Mouse (Mus musculus): Measurements from ENCODE around the gene Lamc1.

Lamc1 gene

DNA sequence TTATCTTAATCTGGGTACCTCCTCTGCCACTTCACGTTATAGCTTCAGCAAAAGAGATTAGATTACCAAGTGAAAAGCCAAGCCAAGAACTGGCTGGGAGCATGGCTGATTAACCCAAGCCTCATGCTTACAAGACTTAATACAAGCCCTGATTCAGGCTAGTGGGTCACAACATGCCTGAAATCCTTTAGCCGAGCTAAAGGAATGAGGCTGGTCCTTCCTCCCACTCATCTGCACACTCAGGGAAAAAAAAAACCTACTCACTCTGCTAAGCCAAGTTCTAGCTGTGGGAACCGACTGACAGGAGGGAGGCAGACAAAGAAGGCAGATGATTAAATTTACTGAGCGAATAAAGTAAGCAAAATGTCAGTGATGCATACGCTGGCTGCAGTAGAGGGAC lies 65.7 kb downstream of the Lamc1 start:
- in situ Hi-C loops (cut with MboI, MseI), result no loop called here

DNA sequence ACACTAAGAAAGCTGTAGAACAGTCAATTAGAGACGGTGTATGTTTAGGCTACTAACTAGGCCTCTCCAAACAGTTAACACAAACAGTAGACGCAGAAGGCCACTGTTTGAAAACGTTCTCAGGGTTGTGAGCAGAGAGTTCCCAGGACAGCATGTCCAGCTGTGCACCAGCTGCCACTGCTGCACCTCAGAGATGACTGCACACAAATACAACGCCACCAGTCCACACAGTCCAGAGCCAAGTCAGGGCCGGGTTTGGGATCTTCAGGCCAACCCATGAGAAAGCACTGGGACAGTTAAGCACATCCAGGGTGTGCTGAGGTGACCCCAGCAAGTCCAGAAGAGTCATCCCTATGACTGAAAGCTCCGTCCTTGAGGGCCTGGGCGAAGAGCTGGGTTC lies 67.0 kb downstream of the Lamc1 start:
- in situ Hi-C loops (cut with MboI, MseI), result no loop called here

DNA sequence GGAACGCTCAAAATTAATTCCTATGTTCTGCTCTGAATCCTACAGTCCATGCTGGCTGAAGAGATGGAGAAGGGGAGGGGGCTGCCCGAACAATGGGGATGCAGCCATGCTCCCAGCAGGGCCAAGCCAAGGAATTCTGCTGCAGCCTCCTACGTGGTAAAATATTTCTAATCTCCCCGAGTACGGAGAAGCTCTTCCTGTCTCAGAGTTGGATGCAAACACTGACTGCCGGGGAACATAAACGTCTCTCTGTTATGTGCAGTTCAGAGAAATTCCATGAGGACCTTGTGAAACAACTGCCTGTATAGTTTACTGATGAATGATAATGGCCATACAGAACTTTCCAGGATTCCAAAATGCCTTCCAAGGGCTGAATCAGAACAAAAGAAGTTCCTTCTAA lies 67.5 kb downstream of the Lamc1 start:
- in situ Hi-C loops (cut with MboI, MseI), result no loop called here

DNA sequence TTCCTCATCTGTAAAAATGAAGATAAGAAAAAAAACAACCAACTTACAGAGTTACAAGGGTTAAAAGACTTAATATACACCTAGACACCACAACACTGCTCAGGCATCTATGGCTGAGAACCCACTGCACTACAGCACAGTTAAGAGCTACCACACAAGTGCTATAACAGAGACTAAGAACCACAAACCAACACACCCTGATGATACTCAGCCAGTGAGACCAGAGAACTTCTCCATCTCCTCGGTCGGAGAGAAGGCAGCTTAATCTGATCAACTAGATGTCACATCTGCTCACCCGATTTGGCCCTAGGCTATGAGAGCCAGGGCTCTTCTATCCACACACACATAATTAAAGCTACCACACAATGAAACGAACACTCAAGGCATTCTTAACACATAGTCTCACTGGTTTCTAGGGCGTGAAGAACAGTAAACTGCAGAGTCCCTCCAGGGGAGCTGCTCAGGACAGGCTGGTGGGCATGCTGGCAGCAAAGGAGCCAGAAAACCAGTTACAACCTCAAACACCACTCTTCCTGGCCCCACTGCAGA lies 72.8 kb downstream of the Lamc1 start:
- in situ Hi-C loops (cut with MboI, MseI), result no loop called here

DNA sequence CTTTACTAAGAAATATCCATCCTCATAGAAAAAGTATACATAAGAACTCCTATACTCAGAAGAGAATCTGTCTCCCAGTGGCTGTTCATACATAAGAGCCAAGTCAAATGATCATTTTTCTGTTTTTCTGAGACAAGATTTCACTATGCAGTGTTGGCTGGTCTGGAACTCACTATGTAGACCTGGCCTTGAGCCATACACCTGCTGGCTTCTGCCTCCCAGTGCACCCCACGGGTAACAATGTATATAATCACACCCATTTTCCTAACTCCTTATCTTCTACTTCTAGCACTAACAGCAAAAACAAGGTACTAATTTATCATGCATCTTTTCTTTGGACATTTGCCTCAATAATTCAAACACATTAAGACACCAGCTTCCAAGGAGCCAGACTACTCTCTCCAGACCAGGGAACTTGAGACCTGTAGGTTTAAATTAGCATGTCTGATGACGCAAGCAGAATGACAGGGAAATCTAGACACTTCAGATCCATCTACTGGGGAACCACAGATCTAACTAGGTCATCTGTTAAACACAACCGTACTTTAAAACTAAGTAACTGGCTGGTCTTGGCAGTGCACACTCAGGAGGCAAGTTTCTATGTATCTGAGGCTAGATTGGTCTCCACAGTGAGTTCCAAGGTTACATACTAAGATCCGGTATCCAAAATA lies 79.9 kb downstream of the Lamc1 start:
- in situ Hi-C loops (cut with MboI, MseI), result no loop called here

DNA sequence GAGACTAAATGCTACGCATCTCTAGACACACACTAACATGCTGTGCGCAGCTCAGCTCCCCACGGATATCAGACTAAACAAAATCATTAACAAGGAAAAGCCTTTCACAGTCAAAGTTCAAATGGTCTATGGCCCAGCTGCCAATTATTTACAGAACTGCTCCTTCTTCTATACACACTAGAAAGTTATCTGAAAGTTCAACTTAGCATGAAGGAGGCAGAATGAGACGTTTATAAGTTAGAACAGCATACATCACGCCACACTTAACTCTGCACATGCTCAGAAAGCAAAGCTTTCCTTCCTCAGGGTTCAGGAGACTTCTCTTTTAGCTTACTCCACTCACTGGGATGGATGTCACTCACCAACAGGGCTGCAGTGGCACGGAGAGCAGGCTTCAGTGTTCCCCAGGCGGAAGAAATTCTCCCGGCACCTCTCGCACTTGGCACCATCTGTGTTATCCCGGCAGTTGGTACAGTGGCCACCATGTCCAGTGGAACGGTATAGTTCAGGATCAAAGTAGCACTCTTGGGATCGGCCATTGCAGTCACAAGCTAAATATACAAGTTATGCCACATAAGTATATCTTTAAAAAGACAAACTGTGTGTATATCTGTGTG lies 80.9 kb downstream of the Lamc1 start:
- in situ Hi-C loops (cut with MboI, MseI), result no loop called here

DNA sequence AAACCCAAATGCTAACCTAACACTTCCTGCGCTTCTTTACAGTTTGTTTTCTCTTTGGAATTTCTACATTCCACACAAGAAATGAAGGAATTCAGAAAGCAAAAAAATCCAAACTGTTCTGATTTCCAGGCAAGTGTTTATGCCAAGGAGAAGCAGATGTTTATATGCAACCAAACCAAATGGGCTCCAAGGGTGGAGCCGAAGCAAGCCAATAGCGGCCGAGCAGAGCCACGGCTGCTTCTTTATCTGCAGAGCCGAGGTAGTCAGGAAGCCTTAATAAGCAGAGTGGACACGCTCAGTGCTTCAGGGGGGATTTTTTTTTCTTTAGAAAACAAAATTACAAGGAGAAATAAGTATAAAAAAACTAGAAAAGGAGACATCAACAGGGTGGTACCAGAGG lies 91.2 kb downstream of the Lamc1 start:
- in situ Hi-C loops (cut with MboI, MseI), result no loop called here

DNA sequence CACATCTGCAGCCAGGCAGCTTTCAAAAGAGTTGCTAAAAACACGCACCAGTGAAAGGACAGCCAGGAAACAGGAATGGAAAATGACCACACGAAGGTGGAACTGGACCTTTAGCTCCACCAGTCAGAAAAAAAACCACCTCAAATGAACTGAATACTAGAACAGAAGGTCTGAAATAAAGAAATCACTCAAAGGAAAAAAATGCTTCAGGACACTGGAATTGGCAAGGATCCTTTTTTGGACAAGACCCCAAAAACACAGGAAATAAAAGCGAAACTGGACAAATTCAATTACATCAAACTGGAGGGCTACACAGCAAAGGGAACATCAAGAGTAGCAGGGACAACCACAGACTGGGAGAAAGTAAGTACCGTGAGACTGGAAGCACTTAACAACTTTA lies 97.0 kb downstream of the Lamc1 start:
- in situ Hi-C loops (cut with MboI, MseI), result no loop called here

DNA sequence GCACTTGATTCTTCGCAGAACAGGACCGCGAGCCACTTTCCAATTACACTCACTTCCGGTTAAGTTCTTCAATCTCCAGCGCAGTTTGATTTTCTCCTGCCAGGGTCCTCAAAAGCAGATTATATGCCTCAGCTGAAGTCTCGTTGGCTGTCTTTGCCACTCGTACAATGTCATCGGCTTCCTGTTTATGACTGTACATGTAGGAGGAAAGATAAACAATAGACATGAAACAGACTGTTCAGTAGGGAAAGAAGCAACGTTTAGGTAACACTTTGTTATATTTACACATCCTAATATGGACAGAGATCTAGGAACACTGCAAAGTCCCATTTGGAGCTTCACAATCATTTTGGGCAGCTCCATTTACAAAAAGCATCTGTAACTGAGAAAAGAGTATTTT lies 100.9 kb downstream of the Lamc1 start:
- in situ Hi-C loops (cut with MboI, MseI), result no loop called here

DNA sequence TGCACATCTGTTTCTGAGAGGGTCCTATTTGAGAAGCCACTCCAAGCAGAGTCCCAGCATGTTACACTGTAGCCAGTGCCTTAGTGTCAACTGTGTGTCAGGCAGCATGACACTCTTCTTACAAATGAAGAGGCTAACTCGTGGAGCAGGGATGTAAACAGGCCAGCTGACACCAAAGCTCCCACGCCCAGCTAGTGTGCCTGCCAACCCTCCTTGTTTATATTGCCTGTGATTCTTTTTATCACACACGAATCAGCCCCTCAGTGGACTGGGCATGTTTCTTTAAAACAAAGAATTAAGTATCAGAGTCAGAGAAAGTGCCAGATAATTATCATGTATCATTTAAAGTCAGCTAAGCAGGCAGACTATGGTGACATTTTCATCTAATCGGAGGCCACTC lies 104.7 kb downstream of the Lamc1 start:
- in situ Hi-C loops (cut with MboI, MseI), result no loop called here

DNA sequence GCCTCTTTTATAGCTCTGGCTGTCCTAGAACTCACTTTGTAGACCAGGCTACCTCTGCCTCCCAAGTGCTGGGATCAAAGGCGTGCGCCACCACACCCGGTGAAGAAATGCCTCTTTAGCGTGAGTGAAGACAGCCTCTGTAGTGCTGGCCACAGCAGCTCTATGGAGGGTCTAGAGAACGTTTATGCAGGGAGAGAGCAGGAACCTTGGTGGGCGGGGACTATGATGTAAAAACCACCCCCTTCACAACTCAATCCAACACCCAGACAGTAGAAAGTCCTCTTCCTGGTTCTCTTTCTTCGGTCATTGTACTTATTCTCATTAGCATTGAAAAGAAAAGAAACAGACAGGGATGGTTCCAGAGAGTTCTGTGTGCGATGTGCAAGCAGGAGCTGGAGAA lies 105.5 kb downstream of the Lamc1 start:
- in situ Hi-C loops (cut with MboI, MseI), result no loop called here

DNA sequence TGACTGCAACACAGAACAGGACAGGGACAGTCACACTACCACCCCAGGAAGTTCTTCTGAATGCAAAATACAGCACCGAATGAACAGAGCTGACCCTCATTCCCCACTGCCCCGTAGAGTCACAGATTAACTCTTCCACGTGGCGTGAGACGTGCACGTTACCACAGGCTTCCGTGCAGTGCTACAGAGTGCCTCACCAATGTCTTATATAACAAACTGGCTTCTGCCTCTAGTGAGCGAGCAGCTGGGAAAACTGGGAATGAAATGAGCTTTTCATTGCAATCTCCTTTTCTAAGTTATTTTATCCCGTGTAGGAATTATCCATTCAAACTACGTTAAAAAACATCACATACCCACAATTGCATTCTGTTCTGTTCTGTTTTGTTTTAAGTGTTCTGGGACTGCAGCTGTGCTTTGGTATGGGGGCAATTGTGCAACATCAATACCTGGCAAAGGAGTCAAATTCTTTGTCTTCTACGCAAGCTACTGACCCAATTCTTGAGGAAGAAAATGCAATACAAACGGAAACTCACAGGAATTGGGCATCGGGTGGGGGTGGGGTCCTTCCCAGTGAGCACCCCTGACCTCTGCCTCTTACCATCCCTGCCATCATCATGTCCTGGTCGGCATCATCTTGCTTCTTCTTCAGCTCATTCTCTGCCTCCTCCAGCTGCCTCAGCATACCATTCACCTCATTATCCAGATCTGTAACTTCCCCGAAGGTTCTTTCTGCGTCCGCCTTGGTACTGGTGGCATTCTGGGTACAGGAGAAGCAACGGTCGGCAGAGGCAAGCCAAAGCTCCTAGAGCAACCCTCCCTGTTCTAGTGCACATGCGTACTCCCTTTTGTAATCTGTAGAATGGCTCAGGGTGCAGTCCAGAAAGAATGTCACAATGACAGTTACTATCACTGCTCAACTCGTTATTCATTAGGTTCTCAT lies 106.5 kb downstream of the Lamc1 start:
- in situ Hi-C loops (cut with MboI, MseI), result no loop called here

DNA sequence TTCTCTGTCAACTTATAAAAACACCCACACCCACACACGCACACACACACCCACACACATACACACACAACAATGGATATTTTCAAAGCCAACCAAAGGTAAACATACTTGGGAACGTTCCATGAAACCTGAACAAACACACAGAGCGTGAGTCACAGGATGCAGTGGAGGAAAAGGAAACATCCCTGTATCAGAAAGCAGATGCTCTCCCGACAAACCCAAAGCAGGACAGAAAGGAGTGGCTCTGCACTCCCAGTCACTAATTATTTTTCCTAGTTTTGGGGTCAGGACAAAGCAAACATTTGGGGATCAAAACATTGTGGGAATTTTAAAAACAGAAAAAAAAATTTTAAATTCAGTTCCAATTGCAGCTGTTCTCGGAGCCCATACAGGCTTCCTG lies 108.3 kb downstream of the Lamc1 start:
- in situ Hi-C loops (cut with MboI, MseI), result no loop called here

DNA sequence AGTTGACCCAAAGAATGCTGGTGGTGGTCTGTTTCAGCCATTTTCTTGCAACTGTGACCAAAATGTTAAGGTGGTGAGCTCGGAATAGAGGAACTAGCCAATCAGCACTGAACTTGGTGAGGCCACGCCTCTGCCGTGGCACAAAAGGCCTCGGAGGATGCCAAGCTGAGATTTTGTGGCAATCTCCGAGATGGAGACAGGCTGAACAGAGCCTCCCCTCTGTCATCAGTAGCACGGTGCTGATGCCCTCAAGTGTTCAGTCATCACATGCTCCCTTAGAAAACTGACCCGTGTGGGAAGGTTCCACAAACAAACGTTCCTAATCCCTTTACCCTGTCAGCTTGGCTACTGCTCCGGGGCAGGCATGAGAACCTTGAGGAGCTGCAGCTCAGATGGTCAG lies 113.2 kb downstream of the Lamc1 start:
- in situ Hi-C loops (cut with MboI, MseI), result no loop called here

DNA sequence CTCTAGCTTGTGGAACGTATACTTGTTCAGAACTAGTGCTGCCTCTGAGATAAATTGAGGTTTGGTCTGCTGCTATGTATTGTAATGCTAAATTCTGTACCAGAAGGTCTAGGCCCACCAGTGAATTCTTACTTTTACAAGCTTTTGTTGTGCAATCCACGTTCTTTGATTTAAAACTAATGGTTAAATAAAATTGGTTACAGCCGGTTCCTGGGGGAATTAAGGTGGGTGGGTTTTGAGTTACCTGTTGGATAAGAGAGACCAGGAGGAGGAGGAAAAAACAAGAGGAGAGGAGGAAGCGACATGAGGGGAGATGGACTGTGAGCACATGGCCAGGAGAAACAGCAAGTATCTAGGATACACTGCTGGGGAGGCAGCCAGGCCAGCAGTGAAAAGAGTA lies 116.1 kb downstream of the Lamc1 start:
- in situ Hi-C loops (cut with MboI, MseI), result no loop called here

DNA sequence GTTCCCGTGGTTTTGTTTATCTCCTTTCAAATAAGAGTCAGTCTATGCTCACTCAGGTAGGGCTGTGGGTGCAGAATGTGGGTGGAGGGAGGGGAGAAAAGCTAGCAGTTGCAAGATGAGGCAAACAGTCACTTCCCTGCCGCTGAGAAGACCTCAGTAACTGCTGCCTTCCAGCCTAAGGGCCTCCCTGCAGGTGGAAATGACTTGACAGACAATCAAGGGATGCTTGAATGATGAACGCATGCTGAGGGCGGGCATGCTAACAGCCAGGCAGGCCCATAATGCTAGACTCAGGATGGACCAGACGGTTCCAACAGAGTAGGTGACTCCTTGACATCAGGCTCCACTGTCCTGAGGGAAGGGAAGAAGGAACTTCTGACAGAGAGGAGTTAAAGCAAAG lies 116.9 kb downstream of the Lamc1 start:
- in situ Hi-C loops (cut with MboI, MseI), result no loop called here

DNA sequence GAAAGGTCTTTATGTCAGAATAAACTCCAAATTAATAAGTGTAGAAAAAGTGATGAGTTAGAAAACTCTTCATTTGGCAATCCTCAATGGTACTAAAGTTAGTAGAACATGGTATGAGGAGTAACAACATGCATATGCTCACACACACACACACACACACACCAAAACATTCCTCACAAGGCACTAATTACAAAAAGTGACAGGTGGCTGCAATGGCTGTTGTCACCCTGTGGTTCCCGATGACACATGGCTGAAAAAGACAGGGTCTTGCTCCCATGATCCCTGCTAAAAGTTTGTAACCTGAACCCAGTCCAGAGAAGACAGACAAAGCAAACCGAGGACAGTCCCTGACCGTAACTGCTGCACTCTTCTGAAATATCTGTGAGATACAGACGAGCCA lies 121.6 kb downstream of the Lamc1 start:
- in situ Hi-C loops (cut with MboI, MseI), result no loop called here

DNA sequence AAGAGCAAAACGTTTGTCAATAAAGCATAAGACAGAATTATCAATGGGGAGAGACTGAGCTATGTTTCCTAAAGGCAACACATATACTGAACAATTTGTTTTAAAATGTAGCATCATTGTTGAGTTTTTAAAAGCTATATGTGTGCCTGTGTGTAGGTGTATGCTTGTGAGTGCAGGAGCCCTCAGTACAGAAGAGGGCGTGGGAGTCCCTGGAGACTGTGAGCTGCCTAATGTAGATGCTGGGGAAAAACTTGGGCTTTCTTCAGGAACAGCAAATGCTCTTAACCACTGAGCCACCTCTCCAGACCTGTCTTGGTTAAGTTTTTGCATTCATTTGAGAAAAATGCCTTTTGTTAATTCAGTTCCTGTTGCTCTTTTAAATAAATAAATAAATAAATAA lies 122.4 kb downstream of the Lamc1 start:
- in situ Hi-C loops (cut with MboI, MseI), result no loop called here

DNA sequence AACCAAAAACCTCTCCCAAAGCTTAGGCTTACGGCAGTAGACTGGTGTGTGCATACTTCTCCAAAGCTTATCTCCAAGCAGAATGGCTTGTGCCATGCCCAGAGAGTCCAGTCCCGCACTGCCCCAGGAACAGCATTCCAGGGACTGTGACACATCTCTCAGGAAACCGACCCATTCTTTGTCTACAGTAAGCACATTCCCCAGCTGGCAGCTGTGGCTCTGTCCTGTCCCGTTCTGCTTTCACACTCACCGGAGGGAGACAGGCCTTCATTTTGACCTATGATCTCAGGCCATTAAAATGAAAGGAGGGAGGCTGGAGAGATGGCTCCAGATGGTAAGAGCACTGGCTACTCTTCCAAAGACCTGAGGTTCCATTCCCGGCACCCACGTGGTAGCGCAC lies 130.4 kb downstream of the Lamc1 start:
- in situ Hi-C loops (cut with MboI, MseI), result no loop called here

DNA sequence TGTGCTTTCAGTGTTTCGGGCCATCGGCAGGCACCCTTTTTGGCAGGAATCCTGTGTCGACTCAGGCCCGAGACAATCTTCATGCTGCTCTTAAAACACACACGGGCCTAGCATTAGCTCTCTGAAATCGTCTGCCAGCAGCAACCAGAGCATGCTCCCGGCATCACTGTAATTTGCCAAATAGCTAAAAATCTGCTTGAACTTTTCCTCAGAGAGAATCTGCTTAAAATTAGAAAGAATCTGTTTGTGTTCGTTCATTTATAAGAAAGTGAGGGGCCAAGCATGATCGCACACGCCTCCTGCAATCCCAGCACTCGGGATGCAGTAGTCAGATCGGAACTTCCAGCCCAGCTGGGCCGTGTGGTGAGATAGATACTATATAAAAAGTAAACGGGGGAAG lies 131.1 kb downstream of the Lamc1 start:
- in situ Hi-C loops (cut with MboI, MseI), result no loop called here

DNA sequence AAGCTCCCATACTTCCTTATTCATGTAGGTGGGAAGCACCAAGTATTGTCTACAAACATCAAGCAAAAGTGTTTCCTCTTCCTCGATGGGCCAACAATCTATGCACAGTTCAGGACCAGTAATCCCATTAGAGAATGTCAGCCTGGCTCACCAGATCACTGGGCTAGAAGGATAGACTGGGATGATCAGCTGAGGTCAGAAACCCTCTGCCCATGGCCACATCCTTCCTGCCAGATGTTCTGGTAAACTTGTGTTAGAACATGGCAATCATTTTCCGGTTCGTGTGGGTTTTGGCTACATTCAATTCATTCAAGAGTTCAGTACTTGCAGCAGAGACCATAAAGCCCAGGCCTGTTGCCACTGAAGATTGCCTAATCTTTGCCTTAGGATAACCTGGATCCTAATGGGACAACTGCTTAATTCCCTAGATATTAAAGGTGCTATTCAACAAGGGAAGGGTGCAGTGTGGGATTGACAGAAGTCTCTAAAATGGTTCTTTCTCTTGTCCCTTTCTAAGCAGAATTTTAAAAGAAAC lies 135.2 kb downstream of the Lamc1 start:
- in situ Hi-C loops (cut with MboI, MseI), result no loop called here

DNA sequence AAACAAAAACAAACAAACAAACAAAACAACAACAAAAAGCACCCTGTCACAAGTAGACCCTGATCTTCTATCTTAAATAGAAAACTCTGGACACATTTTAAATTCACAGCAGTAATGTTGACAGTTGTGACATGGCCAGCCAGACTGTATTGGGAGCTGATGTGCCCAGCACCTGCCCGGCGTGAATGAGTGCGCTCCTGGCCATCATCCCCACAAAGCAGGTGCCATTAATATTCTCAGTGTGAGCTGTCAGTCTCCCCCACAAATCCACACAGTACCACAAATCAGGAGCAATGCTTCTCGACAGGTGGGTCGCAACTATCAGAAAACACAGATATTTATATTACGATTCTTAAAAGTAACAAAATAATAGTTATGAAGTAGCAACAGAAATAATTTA lies 139.6 kb downstream of the Lamc1 start:
- in situ Hi-C loops (cut with MboI, MseI), result no loop called here
